Mouse (Mus musculus) olfactory bulb, adult 2 months (tissue): ENCODE measurements around the gene Tas2r138. TPM values are rescaled to one million over a fixed set of nuclear protein-coding genes. Genes with fewer than 3 reads are reported as not detected.

Source experiments
- H3K27ac ChIP-seq: fragments of 200-500 bp; 2 replicates; pipeline ENCODE4 v1.5.1; 2012; ENCODE audit warnings: low read depth, low read length; ENCODE audit not compliant: insufficient read depth
- H3K4me1 ChIP-seq: fragments of 200-500 bp; 2 replicates; pipeline ENCODE4 v1.6.1; 2012; ENCODE audit warnings: low read length; ENCODE audit not compliant: control insufficient read depth, insufficient read depth
- H3K4me3 ChIP-seq: fragments of 200-500 bp; 2 replicates; pipeline ENCODE4 v1.5.1; 2012; ENCODE audit warnings: mild to moderate bottlenecking, low read depth, low read length, moderate library complexity; ENCODE audit not compliant: insufficient read depth
- CTCF ChIP-seq: fragments of 200-500 bp; IDR thresholded peaks from 2 replicates; pipeline ENCODE4 v1.5.1; 2012; ENCODE audit warnings: low read depth, mild to moderate bottlenecking, low read length, moderate library complexity; ENCODE audit not compliant: insufficient read depth
- POLR2A ChIP-seq: fragments of 200-500 bp; IDR thresholded peaks from 2 replicates; pipeline ENCODE4 v1.6.1; 2012; ENCODE audit warnings: mild to moderate bottlenecking, low read depth, low read length, moderate library complexity; ENCODE audit not compliant: insufficient read depth
- WGBS: fragments of 180-500 bp; shearing (Covaris S2); methylation state at CpG from one replicate; pipeline ENCODE4 v1.1.7; 2018; 5-methylcytosine and 5-hydroxymethylcytosine counted together
- polyA plus RNA-seq: library from polyadenylated mRNA; stranded (reverse); fragments of >200 nt; gene quantifications from 2 replicates; pipeline ENCODE4 v1.2.4, GENCODE M21; 2012; ENCODE audit warnings: low replicate concordance; ENCODE audit not compliant: missing spikeins, insufficient read depth, insufficient read length

The Tas2r138 gene
- polyA plus RNA-seq, 1 experiment: not detected

- H3K4me1 ChIP-seq: no peaks in the 10 kb centered on the region
- H3K27ac ChIP-seq: no peak overlapping the region
- TF ChIP-seq POLR2A (no peak), CTCF (no peak)
- H3K4me3 ChIP-seq: no peak overlapping the region
- WGBS: 83% methylated on average over 3 of the region's 3 CpGs
Measured at GRCm38 (mm10) chr6:40573618-40574017, 39.5 kb downstream of the Tas2r138 start.

GRCm38 (mm10) chr6:40569187-40569586 lies 43.9 kb downstream of the Tas2r138 start, which contains the start of gene Olfr460:
Gene Olfr460, plus strand, starts transcription at chr6:40569487.
- Histone ChIP-seq H3K4me1 (no peaks in the 10 kb centered on the region), H3K27ac (no peak within 1 kb of the TSS), H3K4me3 (no peak within 1 kb of the TSS)
- 89% methylated on average over 3 of the region's 3 CpGs for WGBS
- TF ChIP-seq CTCF (no peak), POLR2A (no peak)

Other genes with a start within 250 kb of the Tas2r138 start
- 44.9 and 190 TPM in 2 replicates for gene E330009J07Rik, start 177.2 kb downstream of the Tas2r138 start, polyA plus RNA-seq
- gene Wee2, start 174.2 kb downstream of the Tas2r138 start, polyA plus RNA-seq: not detected in 2 replicates
- not detected in 2 replicates for gene Ssbp1, start 142.0 kb downstream of the Tas2r138 start, polyA plus RNA-seq
- gene Tas2r137, start 122.1 kb downstream of the Tas2r138 start, polyA plus RNA-seq: not detected in 2 replicates
- not detected in 2 replicates for gene Tas2r108, start 119.8 kb downstream of the Tas2r138 start, polyA plus RNA-seq
- not detected in 2 replicates for gene Prss37, start 93.8 kb downstream of the Tas2r138 start, polyA plus RNA-seq
- not detected in 2 replicates for gene Olfr461, start 58.3 kb downstream of the Tas2r138 start, polyA plus RNA-seq
- not detected in 2 replicates for gene Olfr460, start 43.8 kb downstream of the Tas2r138 start, polyA plus RNA-seq
- not detected in 2 replicates for gene Clec5a, start 27.5 kb downstream of the Tas2r138 start, polyA plus RNA-seq
- gene Mgam, start 15.5 kb upstream of the Tas2r138 start, polyA plus RNA-seq: not detected in 2 replicates